Mouse (Mus musculus) spleen, adult 2 months (tissue): ENCODE data around the gene Lexm. TPM values are rescaled to one million over a fixed set of nuclear protein-coding genes. Genes with fewer than 3 reads are reported as not detected.

Source experiments
- DNase-seq, 2 experiments: peaks; one replicate each; pipeline versions ENCODE4 v3.0.0 to v3.0.0-alpha.2; 2012 to 2021; ENCODE audit warnings: low spot score in 2 of 2, low read depth in 1 of 2
- H3K27ac ChIP-seq: fragments of 200-500 bp; 2 replicates; pipeline ENCODE4 v1.5.1; 2012; ENCODE audit warnings: low read length, inconsistent platforms; ENCODE audit not compliant: insufficient read depth
- H3K27me3 ChIP-seq: fragments of 200-500 bp; 2 replicates; pipeline ENCODE4 v1.6.1; 2012; ENCODE audit warnings: mild to moderate bottlenecking, moderate library complexity, low read length, inconsistent platforms; ENCODE audit not compliant: control insufficient read depth, insufficient read depth
- H3K36me3 ChIP-seq: fragments of 200-500 bp; 2 replicates; pipeline ENCODE4 v1.6.1; 2012; ENCODE audit warnings: mild to moderate bottlenecking, low read length, inconsistent platforms; ENCODE audit not compliant: control insufficient read depth, insufficient read depth
- H3K4me1 ChIP-seq: fragments of 200-500 bp; 2 replicates; pipeline ENCODE4 v1.6.1; 2011; ENCODE audit warnings: inconsistent platforms; ENCODE audit not compliant: control insufficient read depth, insufficient read depth, insufficient read length
- H3K4me3 ChIP-seq: fragments of 200-500 bp; 2 replicates; pipeline ENCODE4 v1.5.1; 2011; ENCODE audit warnings: mild to moderate bottlenecking, inconsistent platforms; ENCODE audit not compliant: insufficient read depth, insufficient read length; ENCODE audit errors: extremely low read depth
- CTCF ChIP-seq: fragments of 200-500 bp; IDR thresholded peaks from 2 replicates; pipeline ENCODE4 v1.5.1; 2011; ENCODE audit warnings: mild to moderate bottlenecking, inconsistent platforms; ENCODE audit not compliant: insufficient read depth, insufficient read length, insufficient replicate concordance; ENCODE audit errors: extremely low read depth
- POLR2A ChIP-seq: fragments of 200-500 bp; IDR thresholded peaks from 2 replicates; pipeline ENCODE4 v1.6.1; 2011; ENCODE audit warnings: low read depth, low read length, inconsistent platforms
- WGBS: fragments of 180-500 bp; shearing (Covaris S2); methylation state at CpG from one replicate; pipeline ENCODE4 v1.1.7; 2018; 5-methylcytosine and 5-hydroxymethylcytosine counted together
- polyA plus RNA-seq: library from polyadenylated mRNA; depleted of rRNA; stranded (reverse); fragments of >200 nt; gene quantifications from 2 replicates; pipeline ENCODE4 v1.2.3, GENCODE M21; 2012

The Lexm gene
- polyA plus RNA-seq, 1 experiment = not detected

DNA sequence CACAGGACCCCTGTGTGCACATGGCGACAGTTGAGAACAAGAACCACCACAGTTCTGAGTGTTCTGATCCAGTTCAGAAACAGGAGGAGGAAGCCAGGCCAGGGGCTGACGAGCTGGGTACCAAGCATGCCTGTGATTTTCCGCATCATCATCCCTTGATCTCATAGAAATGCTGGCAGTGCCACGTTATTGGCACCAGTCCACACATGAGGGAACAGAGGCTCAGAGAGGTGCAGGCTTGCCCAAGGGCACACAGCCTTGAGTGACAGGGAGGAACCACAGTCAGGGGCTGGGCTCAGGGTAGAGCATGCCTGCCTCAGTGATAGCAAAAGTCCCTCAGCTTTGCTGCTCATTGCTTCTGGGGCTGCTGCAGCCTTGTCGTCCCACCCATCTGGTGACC lies 10.8 kb upstream of the Lexm start:
- 79% methylated on average over 5 of the region's 5 CpGs for WGBS
- no peak for DNase-seq

DNA sequence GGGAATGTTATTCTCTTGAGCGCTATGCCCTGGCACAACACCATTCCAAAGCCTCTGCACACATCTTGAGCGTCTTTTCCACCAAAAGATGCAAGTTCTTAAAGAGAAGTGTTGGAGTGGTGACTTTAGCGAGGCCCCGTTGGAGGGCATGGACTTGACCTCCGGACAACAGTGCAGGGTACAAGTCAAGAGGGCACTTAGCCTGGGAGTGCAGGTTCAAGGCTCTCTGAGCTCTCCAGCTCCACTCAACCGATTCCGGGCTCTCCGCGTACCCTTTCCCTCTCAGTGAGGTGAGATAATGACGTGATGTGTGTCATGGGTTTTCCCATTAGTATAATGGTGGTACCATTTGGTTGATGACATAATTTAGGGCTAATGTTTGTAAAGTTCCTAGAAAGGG lies 7.2 kb upstream of the Lexm start:
- TF ChIP-seq CTCF (no peak), POLR2A (no peak)
- Histone ChIP-seq H3K27me3 (0 out of 2 replicates have a peak, but pooled peaks cover 3% of the 10 kb centered on the region), H3K36me3 (no peaks in the 10 kb centered on the region), H3K27ac (no peak overlapping the region), H3K4me1 (no peaks in the 10 kb centered on the region; the same call in 1 of the 2 replicates), H3K4me3 (no peak overlapping the region)
- WGBS = 88% methylated on average over 10 of the region's 10 CpGs
- DNase-seq = no peak

More for the DNA sequence above, 10.8 kb upstream of the Lexm start:
- Histone ChIP-seq H3K36me3 (no peaks in the 10 kb centered on the region), H3K27me3 (no peaks in the 10 kb centered on the region), H3K4me3 (no peak overlapping the region), H3K27ac (no peak overlapping the region), H3K4me1 (no peaks in the 10 kb centered on the region; the same call in 1 of the 2 replicates)
- TF ChIP-seq POLR2A = no peak
- TF ChIP-seq CTCF = no peak

DNA sequence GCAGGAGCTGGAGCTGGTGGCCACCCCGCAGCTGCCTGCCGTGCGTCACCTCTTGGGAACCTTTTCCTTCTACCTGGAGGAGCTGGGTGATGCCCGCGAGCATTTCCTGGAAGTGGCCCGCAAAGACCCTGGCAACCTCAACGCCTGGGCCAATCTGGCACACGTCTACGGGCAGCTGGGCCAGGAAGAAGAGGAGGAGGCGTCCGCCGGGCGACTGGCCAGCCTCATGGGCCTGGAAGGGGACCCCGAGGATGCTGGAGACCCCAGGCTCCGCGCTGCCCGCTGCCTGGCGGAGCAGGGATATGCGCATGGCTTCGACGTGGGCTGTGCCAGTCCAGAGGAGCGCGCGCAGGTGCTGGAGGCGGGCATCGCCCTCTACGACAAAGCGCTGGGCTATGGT lies 5.7 kb upstream of the Lexm start:
- Histone ChIP-seq H3K36me3 (no peaks in the 10 kb centered on the region), H3K4me3 (no peak overlapping the region), H3K27me3 (0 out of 2 replicates have a peak, but pooled peaks cover 3% of the 10 kb centered on the region), H3K27ac (no peak overlapping the region), H3K4me1 (no peaks in the 10 kb centered on the region; the same call in 1 of the 2 replicates)
- 27% methylated on average over 28 of the region's 28 CpGs for WGBS
- DNase-seq = no peak
- no peak for TF ChIP-seq POLR2A
- TF ChIP-seq CTCF = no peak

DNA sequence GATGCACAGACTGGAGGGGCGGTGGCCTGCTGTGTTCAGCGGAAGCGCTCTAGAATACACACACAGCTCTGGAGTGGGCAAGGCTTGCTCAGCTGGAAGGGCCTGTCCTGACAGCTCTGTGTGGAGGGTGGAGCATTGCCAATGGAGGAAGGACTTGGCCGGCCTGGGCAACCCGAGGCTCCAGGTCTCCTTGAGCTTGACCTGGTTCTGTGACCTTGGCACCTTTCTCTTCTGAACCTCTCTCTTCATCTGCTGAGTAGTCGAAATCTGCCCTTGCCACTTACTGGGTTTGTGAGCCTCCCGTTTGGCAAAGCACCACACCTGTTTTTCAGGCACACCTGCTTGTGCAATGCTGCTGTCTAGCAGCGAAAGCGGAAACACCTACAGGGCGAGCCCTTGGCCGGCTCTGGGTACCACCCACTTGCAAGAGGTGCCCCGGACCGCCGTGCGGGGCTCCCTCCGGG lies 5.0 kb upstream of the Lexm start, which contains the start of gene Ttc22:
TSS of gene Ttc22 (plus strand) at position 403 of the 464 bp plus-strand sequence.
- H3K27me3 ChIP-seq = 0 out of 2 replicates have a peak, but pooled peaks cover 3% of the 10 kb centered on the region
- H3K4me3 ChIP-seq = no peak within 1 kb of the TSS
- no peak for TF ChIP-seq POLR2A
- 31% methylated on average over 16 of the region's 16 CpGs for WGBS
- no peaks in the 10 kb centered on the region for H3K36me3 ChIP-seq
- DNase-seq = no peak
- no peak within 1 kb of the TSS for H3K27ac ChIP-seq
- no peaks in the 10 kb centered on the region; the same call in 1 of the 2 replicates for H3K4me1 ChIP-seq

DNA sequence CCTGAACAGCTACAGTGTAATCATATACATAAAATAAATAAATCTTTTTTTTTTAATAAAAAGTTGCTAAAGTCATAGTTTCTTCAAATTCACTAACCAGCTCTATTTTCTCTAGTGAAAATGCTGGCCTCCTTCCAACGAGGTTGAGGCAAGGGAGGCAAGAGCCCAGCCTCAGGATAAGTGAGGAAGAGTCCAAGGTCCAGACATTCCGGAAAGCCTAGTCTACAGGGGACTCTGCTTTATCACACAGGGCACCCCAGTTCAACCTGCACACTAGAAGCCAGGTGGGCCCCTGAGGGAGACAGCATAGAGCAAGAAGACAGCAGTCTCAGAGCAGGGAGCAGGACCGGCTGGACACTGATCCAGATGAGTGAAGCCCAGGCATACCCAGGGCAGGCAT lies 4.4 kb upstream of the Lexm start:
- no peak overlapping the region for H3K4me3 ChIP-seq
- peaks cover 5% of the 10 kb centered on the region; the same call in 1 of the 2 replicates for H3K27me3 ChIP-seq
- TF ChIP-seq CTCF (no peak), POLR2A (no peak)
- H3K27ac ChIP-seq = no peak overlapping the region
- no peaks in the 10 kb centered on the region for H3K36me3 ChIP-seq
- no peaks in the 10 kb centered on the region; the same call in 1 of the 2 replicates for H3K4me1 ChIP-seq
- DNase-seq = no peak
- 68% methylated on average over 3 of the region's 3 CpGs for WGBS

DNA sequence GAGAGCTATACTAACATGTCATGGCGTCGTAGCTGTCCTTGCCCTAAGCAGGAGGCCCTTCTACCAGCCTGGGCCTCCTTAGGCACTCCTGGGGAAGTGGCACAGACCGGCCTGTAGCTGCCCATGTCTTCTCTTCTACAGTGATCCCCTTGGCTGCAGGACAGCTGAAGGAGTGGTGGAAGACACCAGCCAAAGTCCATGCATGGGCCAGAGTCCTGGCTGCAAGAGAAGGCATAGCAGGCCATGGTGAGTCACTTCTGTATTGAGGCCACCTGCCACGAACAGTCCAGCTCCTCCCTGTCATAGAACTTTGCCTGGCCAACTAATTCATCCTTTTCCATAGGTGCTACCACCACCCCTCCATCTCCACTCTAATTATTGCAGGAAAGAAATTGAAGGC lies 1.9 kb upstream of the Lexm start:
- peaks cover 5% of the 10 kb centered on the region; the same call in 1 of the 2 replicates for H3K27me3 ChIP-seq
- H3K4me1 ChIP-seq = no peaks in the 10 kb centered on the region; the same call in 1 of the 2 replicates
- no peak for TF ChIP-seq POLR2A
- TF ChIP-seq CTCF = no peak
- DNase-seq = no peak
- WGBS = 82% methylated on average over 4 of the region's 4 CpGs
- no peak overlapping the region for H3K27ac ChIP-seq
- no peaks in the 10 kb centered on the region for H3K36me3 ChIP-seq
- H3K4me3 ChIP-seq = no peak overlapping the region

DNA sequence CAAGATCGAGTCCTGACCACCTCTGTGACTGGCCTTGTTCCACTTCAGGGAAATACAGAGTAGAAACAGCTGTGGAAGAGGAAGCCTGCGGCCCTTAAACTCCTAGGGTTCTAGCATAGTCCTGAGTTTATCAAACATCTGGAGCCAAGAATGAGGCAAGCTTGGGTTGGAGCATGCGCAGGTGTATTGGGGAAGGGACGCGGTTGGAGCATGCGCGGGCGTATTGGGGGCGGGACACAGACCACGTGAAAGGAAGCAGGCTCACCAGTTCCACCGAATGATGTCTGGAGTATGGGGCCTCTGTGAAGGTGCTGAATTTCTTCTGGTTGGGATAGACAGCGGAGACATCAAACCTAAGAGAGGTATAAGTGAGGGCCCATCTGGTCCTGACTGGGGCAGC lies 1.4 kb downstream of the Lexm start:
- TF ChIP-seq POLR2A (no peak), CTCF (no peak)
- Histone ChIP-seq H3K4me3 (no peak overlapping the region), H3K27ac (no peak overlapping the region), H3K36me3 (no peaks in the 10 kb centered on the region), H3K4me1 (no peaks in the 10 kb centered on the region), H3K27me3 (peaks cover 2% of the 10 kb centered on the region; the same call in 1 of the 2 replicates)
- WGBS = 68% methylated on average over 12 of the region's 12 CpGs
- no peak for DNase-seq
